Mouse (Mus musculus) frontal cortex, adult (tissue): Measurements from ENCODE around the gene Sebox.
"Not testable (repeated sequence)": the region's sequence is repeated elsewhere in the genome, so short reads cannot be mapped to it uniquely, and the experiment has no call there.

ENCODE experiments used
- ATAC-seq: cut with Nextera tagmentation; 2 replicates; pipeline ENCODE4 v1.9.2; 2017; ENCODE audit warnings: mild to moderate bottlenecking, moderate library complexity, mixed read lengths; ENCODE audit not compliant: low TSS enrichment

Gene Sebox

DNA sequence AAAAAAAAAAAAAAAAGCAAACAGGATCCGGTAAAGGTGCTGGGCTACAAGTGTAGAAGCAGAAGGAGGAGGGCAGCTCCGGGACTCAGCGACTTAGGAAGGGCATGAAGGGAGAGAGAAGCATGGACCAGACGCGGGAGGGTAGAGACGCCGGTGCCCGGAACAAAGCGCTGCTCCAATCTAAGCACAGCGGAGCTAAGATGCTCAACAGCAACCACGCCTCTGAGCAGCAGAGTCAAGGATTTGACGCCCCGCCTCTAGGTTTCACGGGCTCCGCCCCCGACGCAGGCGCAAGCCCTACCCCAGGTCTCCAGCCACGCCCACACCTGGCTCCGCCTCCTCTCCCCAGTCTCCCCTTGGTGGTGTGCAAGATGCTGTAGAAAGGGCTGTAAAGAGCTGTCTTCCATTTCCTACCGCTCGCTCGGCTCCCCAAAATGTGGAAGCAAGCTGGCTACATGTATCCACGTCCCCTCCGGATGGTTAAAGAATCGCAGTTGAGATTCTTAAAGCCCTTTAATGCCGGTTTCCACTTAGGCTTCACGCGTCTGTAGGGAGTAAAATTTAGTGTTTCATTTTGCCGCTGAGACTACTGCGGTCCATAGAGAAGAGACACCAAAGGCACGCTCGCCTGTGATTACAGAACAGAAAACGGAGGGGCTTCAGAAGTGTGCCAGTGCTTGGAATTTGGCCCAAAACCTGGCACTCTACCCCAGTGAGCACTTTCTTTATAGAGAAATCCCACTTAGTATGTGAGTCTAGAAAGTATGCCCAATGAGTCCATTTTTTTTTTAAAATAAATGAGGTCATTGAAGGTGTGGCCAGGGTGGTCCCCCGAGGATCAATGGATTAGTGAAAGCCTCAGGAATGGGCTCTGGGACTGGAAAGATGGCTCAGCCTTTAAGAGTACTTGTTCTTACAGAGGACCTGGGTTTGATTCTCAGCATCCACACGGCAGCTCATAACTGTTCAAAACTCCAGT lies 5.4 kb upstream of the Sebox start, which contains the start of gene Sarm1:
Gene Sarm1, minus strand, starts transcription at position 211 of the 979 bp plus-strand sequence.
- peak; percentile 94 for ATAC-seq

DNA sequence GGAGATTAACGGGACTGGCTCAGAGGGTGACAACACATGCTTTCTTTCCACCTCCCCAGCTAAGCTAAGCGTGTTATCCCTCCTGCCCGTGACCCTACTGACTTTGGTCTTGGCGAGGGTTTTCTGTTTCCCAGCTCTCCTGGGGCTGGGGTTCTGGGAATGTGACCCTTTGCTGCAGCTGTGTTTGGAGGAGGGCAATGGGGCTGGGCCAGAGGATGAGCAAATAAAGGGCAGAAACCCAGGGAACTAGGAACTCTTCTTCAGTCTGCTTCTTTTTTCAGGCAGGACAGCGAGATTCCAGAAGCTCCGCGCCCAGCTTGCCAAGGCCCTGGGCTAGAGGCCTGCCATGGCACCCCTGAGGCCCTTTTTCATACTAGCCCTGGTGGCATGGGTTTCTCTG lies 4.2 kb upstream of the Sebox start, which contains the start of gene Vtn:
Gene Vtn, plus strand, starts transcription at position 88 of the 400 bp plus-strand sequence.
- no peak for ATAC-seq

DNA sequence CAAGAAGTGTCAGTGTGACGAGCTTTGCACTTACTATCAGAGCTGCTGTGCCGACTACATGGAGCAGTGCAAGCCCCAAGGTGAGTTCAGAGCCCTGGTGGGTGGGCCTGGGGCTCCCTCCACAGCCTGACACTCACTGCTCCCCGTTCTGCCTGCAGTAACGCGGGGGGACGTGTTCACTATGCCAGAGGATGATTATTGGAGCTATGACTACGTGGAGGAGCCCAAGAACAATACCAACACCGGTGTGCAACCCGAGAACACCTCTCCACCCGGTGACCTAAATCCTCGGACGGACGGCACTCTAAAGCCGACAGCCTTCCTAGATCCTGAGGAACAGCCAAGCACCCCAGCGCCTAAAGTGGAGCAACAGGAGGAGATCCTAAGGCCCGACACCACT lies 3.7 kb upstream of the Sebox start:
- no peak for ATAC-seq

DNA sequence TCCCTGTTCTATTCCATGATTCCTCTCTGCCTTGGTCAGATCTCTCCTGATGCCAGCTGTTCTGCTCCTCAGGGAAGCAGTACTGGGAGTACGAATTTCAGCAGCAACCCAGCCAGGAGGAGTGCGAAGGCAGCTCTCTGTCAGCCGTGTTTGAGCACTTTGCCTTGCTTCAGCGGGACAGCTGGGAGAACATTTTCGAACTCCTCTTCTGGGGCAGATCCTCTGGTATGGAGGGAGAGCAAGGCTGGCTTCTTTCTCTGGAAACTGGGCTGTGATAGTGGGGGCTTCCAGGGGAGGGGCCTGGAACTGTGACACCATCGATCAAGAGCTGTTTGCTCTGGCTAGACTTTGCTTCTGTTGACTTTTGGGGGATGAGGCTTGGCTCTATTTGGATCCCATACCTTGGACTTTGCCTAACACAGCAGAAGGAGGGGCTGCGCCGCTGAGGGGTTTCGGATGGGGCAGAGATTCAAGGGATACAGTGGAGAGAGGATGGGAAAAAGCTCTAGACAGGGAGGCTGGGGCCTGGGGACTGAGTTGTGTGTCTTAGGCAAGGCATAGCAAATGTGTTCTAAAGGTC lies 2.5 kb upstream of the Sebox start:
- no peak for ATAC-seq

DNA sequence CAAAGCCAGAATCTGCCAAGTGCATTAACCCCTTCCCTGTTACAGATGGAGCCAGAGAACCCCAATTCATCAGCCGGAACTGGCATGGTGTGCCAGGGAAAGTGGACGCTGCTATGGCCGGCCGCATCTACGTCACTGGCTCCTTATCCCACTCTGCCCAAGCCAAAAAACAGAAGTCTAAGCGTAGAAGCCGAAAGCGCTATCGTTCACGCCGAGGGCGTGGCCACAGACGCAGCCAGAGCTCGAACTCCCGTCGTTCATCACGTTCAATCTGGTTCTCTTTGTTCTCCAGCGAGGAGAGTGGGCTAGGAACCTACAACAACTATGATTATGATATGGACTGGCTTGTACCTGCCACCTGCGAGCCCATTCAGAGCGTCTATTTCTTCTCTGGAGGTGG lies 1.7 kb upstream of the Sebox start:
- ATAC-seq, result no peak

DNA sequence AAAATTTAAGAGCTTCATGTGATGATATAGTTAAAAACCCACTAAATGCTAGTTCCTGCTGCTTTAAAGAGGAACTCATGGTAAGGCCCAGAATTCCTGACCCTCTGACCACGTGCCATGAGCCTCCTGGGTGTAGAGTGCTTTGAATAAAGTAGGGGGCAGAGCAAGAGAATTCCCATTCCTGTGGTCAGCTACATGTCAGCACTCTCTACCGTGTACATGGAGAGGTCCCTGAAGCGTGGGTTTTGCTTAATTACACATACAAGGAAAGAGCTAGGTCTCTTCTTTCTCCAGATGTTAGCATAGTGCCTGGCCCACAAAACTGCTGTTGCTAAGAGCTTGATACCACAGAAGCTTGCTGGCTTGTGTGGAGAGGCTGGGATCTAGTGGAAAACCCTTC lies 2.2 kb downstream of the Sebox start:
- ATAC-seq, result no peak

DNA sequence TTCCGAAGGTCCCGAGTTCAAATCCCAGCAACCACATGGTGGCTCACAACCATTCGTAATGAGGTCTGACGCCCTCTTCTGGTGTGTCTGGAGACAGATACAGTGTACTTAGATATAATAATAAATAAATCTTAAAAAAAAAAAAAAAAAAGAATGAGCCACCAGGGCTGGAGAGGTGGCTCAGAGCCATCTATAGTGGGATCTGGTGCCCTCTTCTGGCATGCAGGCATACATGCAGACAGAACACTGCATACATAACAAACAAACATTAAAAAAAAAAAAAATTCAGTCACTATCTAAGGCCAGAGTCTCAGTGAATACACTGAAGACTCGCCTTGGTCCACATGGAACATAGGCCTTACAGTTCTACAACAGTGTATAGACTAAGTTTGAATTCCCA lies 5.9 kb downstream of the Sebox start:
- ATAC-seq, result no peak

DNA sequence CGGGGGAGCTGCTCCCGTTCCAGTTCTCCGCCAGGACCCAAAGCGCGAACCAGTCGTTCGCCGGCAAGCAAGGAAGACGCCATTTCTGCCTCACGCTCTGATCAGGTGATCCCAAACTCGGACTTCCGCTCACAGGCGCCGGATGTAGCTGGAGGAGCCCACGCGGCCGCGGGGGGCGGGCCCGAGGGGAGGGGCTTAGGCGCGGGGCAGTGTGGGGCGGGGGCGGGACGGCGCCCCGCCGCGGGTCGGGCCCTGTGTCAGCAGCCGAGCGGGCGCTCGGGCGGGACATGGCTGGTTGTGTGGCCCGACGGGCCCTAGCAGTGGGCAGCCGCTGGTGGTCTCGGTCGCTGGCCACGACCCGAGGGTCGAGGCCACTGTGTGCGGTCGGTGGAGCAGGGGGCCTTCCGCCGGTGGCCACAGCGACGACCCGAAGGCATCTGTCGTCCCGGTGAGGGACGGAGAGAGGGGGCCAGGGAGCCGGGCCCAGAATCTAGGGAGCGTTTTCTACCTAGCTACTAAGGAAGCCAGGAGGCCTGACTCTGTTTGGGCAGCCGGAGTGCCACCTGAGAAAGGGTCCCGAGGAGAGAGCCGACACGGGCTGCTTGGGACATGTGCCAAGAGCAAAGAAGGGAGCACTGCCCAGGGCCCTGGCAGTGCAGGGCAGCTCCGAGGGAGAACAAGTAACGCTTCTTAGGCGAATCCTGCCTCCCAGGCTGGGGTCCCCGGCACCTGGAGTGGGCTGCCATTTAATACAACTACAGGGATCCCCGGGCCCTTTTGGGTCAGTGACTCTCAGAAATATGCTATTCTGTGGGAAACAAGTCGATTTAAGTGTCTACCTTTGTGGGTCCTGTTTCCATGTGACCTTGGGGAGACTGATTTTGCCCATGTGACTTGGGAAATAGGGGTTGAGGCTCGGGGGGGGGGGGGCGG lies 9.0 kb downstream of the Sebox start, which contains the start of the genes Tmem199 and Poldip2:
Gene Tmem199, minus strand, starts transcription at position 148 of the 933 bp plus-strand sequence.
Gene Poldip2, plus strand, starts transcription at position 169 of the 933 bp plus-strand sequence.
- peak; percentile 89 for ATAC-seq

DNA sequence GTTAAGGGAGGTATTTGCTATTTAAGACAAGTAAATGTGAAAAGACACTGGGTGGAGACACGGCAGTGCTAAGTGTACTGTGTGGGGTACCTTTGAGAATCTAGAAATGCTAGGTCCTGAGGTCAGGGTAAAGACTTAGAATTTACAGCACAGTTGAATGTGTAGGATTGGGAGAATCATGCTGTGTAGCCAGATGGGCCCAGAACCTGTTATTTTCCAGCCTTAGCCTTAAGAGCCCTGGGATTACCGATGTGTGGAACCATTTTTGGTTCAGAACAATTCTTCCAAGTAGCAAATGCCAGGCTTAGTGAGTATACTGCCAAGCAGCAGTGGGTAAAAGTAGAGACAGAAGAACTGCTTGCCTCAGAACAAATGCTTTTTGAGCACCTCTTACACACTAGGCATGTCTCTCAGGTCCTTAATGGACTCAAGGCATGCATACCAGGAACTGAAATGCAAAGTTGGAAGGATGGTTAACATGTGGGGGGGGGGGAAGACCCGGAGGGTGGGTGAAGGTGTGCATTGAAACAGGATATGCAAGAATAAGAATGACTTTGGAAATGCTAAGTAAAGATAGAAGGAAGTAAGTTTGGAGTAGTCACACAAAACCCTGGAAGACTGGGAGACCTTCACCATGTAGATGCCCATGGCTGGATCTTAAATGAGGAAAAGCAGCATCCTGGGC lies 10.0 kb downstream of the Sebox start:
- peak; percentile 20; the same call in 1 of the 2 replicates for ATAC-seq

DNA sequence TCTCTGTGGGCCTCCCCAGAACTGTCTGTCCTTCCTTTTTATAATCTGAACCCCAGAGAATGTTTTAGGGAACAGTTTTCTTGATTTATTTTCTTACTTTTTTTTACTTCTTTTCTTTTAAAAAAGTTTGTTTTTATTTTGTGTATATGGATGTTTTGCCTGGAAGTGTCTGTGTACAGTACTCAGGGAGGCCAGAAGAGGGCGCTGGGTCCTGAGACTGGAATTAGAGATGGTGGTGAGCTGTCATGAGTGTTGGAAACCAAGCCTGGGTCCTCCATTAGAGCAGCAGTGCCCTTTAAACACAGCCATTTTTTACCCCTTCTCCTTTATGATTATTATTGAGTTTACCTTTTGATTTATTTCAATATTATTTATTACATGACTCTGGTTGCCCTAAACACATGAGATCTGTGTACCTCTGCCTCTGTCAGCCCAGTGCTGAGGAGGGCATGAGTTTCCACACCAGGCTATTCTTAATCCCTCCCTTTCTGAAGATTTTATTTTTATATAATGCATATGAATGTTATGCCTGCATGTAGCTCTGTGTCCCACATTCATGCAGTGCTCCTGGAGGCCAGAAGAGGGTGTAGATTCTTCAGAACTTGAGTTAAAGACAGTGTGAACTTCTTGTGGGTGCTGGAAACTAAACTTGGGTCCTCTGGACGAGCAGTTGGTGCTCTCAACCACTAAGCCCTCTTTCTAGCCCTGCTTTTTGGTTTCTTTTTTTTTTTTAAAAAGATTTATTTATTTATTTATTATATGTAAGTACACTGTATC lies 12.5 kb downstream of the Sebox start:
- no peak for ATAC-seq

DNA sequence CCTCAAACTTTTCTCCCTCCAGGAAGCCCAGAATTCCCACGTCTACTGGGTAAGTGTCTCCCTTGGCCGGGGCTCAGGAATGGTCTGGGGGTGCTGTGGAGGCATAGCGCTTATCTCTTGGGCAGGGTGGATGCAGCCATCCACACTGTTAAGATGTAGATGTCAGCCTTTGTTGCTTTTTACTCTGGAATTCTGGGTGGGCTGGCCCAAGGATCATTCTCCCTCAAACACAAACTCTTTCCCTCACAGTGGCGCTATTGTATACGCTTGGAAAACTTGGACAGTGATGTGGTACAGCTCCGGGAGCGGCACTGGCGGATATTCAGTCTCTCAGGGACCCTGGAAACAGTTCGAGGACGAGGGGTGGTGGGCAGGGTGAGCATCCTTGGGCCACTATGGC lies 15.7 kb downstream of the Sebox start:
- ATAC-seq, result no peak

DNA sequence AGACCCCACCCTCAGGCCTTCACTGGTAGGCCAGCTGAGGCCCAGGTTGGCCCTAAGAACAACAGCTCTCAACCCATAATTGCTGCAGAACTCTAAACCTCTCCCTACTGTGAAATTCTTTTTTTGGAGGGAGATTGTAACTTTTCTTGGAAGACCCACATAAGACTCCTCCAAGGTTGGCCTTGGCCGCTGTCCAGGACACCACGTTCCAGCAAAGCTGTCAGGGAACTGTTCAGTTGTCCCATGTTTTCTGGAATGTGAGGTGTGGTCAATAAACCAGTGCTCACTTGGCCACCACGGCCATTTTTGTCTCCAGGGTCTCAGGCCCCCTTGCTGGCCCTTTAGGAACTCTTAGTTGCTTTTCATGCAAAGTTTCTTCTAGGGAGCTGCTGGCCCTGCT lies 18.6 kb downstream of the Sebox start:
- no peak for ATAC-seq

DNA sequence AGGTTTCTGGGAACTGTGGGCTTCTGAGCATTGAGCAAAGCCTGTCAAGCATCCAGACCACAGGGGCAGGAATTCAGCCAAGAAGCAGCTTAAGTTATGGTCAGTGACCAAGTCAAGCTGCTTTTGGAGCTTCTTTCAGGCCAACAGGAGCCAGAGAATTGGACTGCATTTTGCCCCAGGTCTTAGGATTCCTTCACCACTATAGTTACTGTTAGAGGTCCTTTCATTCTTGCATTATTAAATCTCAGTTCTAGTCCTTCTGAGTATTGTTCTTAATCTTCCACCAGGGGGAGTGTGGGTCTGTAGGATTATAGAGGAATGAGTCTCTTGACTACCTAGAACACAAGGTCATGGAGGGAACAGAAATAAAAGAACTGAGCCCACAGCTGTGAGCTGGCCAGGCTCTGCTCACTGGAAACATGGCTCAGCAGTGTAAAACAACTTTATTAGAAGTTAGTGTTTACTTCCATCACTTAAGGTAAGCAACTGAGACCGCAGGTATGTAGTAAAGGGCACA lies 19.3 kb downstream of the Sebox start:
- no peak for ATAC-seq

DNA sequence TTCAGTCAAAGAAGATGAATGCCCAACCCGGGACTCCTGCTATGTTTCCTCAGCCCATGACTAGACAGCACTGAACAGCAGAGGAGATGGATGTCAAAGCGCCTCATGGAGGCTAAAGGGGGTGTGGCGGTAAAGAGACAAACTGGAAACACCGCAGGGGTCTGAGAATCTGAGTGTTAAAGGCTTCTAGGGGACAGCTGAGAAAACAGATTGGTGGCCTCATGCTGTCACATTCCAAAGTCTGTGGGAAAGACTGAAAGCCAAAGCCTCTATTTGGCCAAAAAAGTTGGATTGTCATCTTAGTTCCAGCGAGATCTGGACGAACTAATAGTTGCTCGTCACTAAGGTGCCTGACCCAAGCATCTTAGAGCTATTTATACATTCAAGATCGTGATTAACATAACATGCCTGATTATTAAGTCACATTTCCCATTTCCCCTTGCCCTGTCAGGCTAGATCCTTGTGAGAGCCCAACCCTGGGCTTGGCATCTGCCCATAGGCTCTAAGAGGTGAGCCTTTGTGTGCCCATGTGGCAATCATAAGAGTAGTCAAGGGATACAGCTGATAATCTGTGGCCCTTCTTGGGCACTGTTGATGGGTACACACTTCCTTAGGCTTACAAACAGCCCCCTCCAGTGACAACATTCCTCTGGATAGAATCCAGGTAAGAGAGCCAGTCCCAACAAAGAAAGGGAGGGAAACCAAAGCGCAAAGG lies 20.2 kb downstream of the Sebox start:
- ATAC-seq, result no peak

DNA sequence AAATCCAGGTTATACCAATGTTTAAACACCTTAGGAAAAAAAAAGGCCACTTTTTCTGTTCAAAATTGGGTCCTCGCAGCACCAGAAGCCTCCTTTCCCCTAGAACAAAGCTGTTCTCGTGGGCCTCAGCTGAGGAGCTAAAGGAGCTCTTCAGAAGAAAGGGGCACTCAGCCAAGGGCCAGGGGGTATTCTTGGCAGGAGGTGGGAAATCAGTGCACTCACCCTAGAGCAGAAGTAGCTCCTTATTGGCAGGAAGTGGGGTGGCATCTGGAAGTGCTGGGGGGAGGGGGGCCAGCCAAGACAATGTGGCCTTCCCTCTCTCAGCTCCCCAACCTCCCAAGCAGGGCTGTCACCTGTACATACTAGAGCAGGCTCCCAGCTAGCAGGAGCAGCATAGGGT lies 21.6 kb downstream of the Sebox start:
- ATAC-seq, result no peak

DNA sequence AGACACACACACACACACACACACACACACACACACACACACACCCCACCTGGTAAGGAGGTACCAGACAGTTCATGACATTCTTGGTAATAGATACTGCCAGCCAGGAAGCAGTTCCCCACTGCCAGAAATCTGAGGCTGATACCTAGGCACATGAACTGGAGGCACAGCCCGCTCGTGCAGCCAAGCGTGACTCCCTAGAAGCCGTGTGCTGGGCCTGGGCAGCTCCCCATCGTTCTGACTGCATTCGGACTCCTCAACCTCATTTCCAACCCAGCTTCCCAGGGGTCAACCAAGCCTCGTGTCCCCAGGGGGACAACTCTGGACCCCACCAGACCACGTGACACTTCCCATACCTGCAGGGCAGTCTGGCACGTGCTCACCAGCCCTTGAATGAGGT lies 25.5 kb downstream of the Sebox start:
- ATAC-seq, result no peak

DNA sequence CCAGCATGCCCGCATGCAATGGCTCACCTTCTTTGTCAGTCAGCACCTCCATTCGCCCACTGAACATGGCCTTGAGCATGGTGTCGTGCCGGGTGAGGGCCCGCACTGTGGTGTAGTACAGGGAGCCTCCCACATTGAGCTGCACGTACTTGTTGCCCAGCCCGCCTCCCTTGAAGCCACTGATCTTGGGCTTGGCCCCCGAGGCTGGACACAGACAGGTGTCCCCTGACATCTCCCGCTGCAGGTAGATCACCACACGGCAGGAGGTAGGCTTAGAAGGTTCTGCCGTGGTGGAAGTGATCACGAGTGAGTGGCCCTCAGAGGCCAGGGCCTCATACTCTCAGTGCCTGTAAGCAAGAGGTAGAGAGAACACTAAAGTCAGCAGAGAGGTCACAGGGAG lies 26.8 kb downstream of the Sebox start:
- no peak for ATAC-seq

DNA sequence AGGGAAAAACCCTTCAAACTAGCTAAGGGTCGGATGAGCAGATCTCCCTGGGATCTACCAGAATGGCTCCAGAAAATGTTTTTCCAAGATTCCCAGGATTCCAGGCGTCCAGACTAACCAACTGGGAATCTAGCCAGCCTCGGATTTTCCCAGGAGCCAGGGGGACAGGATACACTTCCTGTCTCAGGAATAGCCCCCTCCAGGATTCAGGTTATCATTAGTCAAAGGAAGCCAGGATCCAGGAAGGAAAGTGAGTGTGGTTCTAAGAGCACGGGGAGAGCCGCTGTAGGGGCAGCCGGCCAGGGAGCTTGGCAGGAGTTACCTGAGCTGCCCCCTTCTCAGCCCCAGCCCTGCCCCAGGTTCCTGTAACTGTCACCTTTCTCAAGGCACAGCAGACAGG lies 27.8 kb downstream of the Sebox start:
- no peak for ATAC-seq

DNA sequence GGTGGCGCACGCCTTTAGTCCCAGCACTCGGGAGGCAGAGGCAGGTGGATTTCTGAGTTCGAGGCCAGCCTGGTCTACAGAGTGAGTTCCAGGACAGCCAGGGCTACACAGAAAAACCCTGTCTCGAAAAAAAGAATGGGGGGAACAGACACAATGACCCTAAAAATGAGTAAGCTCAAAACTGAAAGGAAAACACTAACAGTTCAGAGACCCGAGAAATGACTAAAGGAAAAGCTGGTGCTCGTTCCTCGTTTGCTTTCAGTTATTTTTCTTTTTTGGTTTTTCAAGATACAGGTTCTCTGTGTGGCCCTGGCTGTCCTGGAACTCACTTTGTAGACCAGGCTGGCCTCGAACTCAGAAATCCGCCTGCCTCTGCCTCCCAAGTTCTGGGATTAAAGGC lies 28.3 kb downstream of the Sebox start:
- ATAC-seq, result not testable (repeated sequence)

DNA sequence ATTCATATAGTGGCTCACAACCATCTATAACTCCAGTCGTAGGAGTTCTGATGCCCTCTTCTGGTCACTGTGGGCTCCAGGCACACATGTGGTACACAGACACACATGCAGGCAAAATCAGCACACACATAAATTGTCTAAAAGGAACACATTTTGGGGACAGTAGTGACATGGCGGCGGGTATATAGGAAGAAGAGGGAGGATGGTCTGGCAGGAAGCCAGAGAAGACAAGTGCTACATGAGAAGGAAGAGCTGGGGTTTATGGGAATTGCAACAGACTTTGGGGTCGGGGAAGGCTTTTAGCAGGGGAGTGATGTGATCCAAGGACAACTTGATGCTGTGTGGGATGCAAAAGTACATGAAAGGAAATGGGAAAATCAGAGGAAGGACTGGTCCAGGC lies 31.3 kb downstream of the Sebox start:
- ATAC-seq, result no peak
